Mouse (Mus musculus): ENCODE data around the gene Adra2b. TPM values are rescaled to one million over a fixed set of nuclear protein-coding genes. Genes with fewer than 3 reads are reported as not detected.

The Adra2b gene
- total RNA-seq, 1 experiment = 1.5 TPM

- in situ Hi-C loops (cut with MboI; ENCODE audit: low sequenced_read_pairs in 2 of 2, unreplicated experiment in 2 of 2) = no loop called here
Measured at GRCm38 (mm10) chr2:127372082-127372481, 9.1 kb downstream of the Adra2b start.

GRCm38 (mm10) chr2:127374131-127374530 lies 11.1 kb downstream of the Adra2b start:
- no peak overlapping the region for H3K9ac ChIP-seq (ENCODE audit: insufficient read depth, low read depth, low read length, poor library complexity, severe bottlenecking)
- in situ Hi-C loops (cut with MboI; ENCODE audit: low sequenced_read_pairs in 2 of 2, unreplicated experiment in 2 of 2) = no loop called here
- no peaks in the 10 kb centered on the region for H3K9me3 ChIP-seq (ENCODE audit: control insufficient read depth, insufficient read depth, low read depth, low read length)
- peaks cover 0 to 4% of the 10 kb centered on the region in 2 experiments; a peak in 1 of 4 replicates for H3K4me1 ChIP-seq (ENCODE audit: control insufficient read depth in 2 of 2, insufficient read depth in 2 of 2, low read length in 2 of 2, poor library complexity in 1 of 2)
- DNase-seq (ENCODE audit: low read depth, low spot score) = no peak
- no peak overlapping the region for H3K27ac ChIP-seq (ENCODE audit: insufficient read depth, low read depth, low read length, poor library complexity, severe bottlenecking)
- TF ChIP-seq ZC3H11A (IDR thresholded peaks at IDR 0.05; ENCODE audit: borderline replicate concordance, low read depth, low read length) (no peak), ZNF384 (IDR thresholded peaks at IDR 0.05; ENCODE audit: low read depth, low read length) (no peak), CHD2 (IDR thresholded peaks at IDR 0.05; ENCODE audit: low read depth, low read length) (no peak)
- no peak overlapping the region for H3K4me3 ChIP-seq (ENCODE audit: insufficient read depth in 1 of 2, low read depth in 1 of 2, low read length in 2 of 2, poor library complexity in 1 of 2, severe bottlenecking in 1 of 2)
- no peaks in the 10 kb centered on the region for H3K36me3 ChIP-seq (ENCODE audit: control insufficient read depth, insufficient read depth, low read length, poor library complexity, severe bottlenecking)

More at GRCm38 (mm10) chr2:127372082-127372481, 9.1 kb downstream of the Adra2b start:
- H3K4me1 ChIP-seq (ENCODE audit: control insufficient read depth in 2 of 2, insufficient read depth in 2 of 2, low read length in 2 of 2, poor library complexity in 1 of 2) = peaks cover 0 to 4% of the 10 kb centered on the region in 2 experiments; a peak in 1 of 4 replicates
- no peaks in the 10 kb centered on the region for H3K9me3 ChIP-seq (ENCODE audit: control insufficient read depth, insufficient read depth, low read depth, low read length)
- H3K27ac ChIP-seq (ENCODE audit: insufficient read depth, low read depth, low read length, poor library complexity, severe bottlenecking) = no peak overlapping the region
- no peak for DNase-seq (ENCODE audit: low read depth, low spot score)
- TF ChIP-seq MAFK (IDR thresholded peaks at IDR 0.05; ENCODE audit: insufficient read depth, low read depth, low read length) = no peak
- no peak for TF ChIP-seq HCFC1 (IDR thresholded peaks at IDR 0.05; ENCODE audit: borderline replicate concordance, insufficient read depth, low read length)
- TF ChIP-seq ZC3H11A (IDR thresholded peaks at IDR 0.05; ENCODE audit: borderline replicate concordance, low read depth, low read length) = no peak
- no peak for TF ChIP-seq CHD2 (IDR thresholded peaks at IDR 0.05; ENCODE audit: low read depth, low read length)
- no peak for TF ChIP-seq ZNF384 (IDR thresholded peaks at IDR 0.05; ENCODE audit: low read depth, low read length)
- no peak overlapping the region for H3K4me3 ChIP-seq (ENCODE audit: insufficient read depth in 1 of 2, low read depth in 1 of 2, low read length in 2 of 2, poor library complexity in 1 of 2, severe bottlenecking in 1 of 2)
- no peaks in the 10 kb centered on the region for H3K36me3 ChIP-seq (ENCODE audit: control insufficient read depth, insufficient read depth, low read length, poor library complexity, severe bottlenecking)
- H3K9ac ChIP-seq (ENCODE audit: insufficient read depth, low read depth, low read length, poor library complexity, severe bottlenecking) = no peak overlapping the region

GRCm38 (mm10) chr2:127375087-127375486 lies 12.1 kb downstream of the Adra2b start:
- in situ Hi-C loops (cut with MboI; ENCODE audit: low sequenced_read_pairs in 2 of 2, unreplicated experiment in 2 of 2) = no loop called here
- no peak overlapping the region for H3K27ac ChIP-seq (ENCODE audit: insufficient read depth, low read depth, low read length, poor library complexity, severe bottlenecking)
- TF ChIP-seq CHD2 (IDR thresholded peaks at IDR 0.05; ENCODE audit: low read depth, low read length) = no peak
- no peak for TF ChIP-seq ZNF384 (IDR thresholded peaks at IDR 0.05; ENCODE audit: low read depth, low read length)
- no peak for TF ChIP-seq HCFC1 (IDR thresholded peaks at IDR 0.05; ENCODE audit: borderline replicate concordance, insufficient read depth, low read length)
- no peak for TF ChIP-seq ZC3H11A (IDR thresholded peaks at IDR 0.05; ENCODE audit: borderline replicate concordance, low read depth, low read length)
- TF ChIP-seq MAFK (IDR thresholded peaks at IDR 0.05; ENCODE audit: insufficient read depth, low read depth, low read length) = no peak

DNA sequence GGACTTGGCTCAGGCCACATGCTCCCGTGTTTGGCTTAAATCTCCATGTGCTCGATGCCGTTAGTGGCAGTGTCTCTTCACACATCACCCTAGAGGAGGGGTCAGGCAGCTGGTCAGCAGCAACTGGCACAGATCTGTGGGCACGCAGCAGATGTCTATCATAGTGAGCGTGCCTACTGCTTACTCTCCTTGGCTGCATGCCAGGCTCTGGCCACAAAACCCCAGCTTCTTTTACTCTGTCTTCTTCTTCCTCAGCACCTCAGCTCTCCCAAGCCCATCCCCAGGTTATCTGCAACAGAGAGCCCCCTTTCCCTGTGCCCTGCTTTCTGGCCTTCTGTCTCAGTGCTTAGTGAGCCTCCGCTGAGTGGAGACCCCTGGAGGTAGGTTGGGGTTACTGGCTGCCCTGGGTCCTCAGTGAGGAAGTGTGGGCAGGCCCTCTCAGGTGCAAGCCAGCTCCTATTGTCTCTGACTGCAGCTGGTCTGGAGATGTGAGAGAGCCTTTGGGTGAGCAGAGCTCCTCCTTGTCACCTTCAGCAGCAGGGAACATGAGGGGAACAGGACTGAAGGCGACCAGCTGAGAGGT lies 12.8 kb downstream of the Adra2b start:
- Histone ChIP-seq H3K4me3 (ENCODE audit: insufficient read depth in 1 of 2, low read depth in 1 of 2, low read length in 2 of 2, poor library complexity in 1 of 2, severe bottlenecking in 1 of 2) (no peak overlapping the region), H3K27ac (ENCODE audit: insufficient read depth, low read depth, low read length, poor library complexity, severe bottlenecking) (no peak overlapping the region), H3K9ac (ENCODE audit: insufficient read depth, low read depth, low read length, poor library complexity, severe bottlenecking) (no peak overlapping the region), H3K4me1 (ENCODE audit: control insufficient read depth in 2 of 2, insufficient read depth in 2 of 2, low read length in 2 of 2, poor library complexity in 1 of 2) (peaks cover 0 to 4% of the 10 kb centered on the region in 2 experiments; a peak in 1 of 4 replicates), H3K9me3 (ENCODE audit: control insufficient read depth, insufficient read depth, low read depth, low read length) (no peaks in the 10 kb centered on the region), H3K36me3 (ENCODE audit: control insufficient read depth, insufficient read depth, low read length, poor library complexity, severe bottlenecking) (no peaks in the 10 kb centered on the region)
- in situ Hi-C loops (cut with MboI; ENCODE audit: low sequenced_read_pairs in 2 of 2, unreplicated experiment in 2 of 2) = no loop called here
- TF ChIP-seq MAFK (IDR thresholded peaks at IDR 0.05; ENCODE audit: insufficient read depth, low read depth, low read length) = no peak
- TF ChIP-seq CHD2 (IDR thresholded peaks at IDR 0.05; ENCODE audit: low read depth, low read length) = no peak
- no peak for TF ChIP-seq ZC3H11A (IDR thresholded peaks at IDR 0.05; ENCODE audit: borderline replicate concordance, low read depth, low read length)
- no peak for TF ChIP-seq ZNF384 (IDR thresholded peaks at IDR 0.05; ENCODE audit: low read depth, low read length)
- no peak for TF ChIP-seq HCFC1 (IDR thresholded peaks at IDR 0.05; ENCODE audit: borderline replicate concordance, insufficient read depth, low read length)
- DNase-seq (ENCODE audit: low read depth, low spot score) = peak; percentile 20

More at GRCm38 (mm10) chr2:127375087-127375486, 12.1 kb downstream of the Adra2b start:
- no peak overlapping the region for H3K9ac ChIP-seq (ENCODE audit: insufficient read depth, low read depth, low read length, poor library complexity, severe bottlenecking)
- no peaks in the 10 kb centered on the region for H3K36me3 ChIP-seq (ENCODE audit: control insufficient read depth, insufficient read depth, low read length, poor library complexity, severe bottlenecking)
- DNase-seq (ENCODE audit: low read depth, low spot score) = no peak
- no peak overlapping the region for H3K4me3 ChIP-seq (ENCODE audit: insufficient read depth in 1 of 2, low read depth in 1 of 2, low read length in 2 of 2, poor library complexity in 1 of 2, severe bottlenecking in 1 of 2)
- H3K9me3 ChIP-seq (ENCODE audit: control insufficient read depth, insufficient read depth, low read depth, low read length) = no peaks in the 10 kb centered on the region
- peaks cover 0 to 4% of the 10 kb centered on the region in 2 experiments; a peak in 1 of 4 replicates for H3K4me1 ChIP-seq (ENCODE audit: control insufficient read depth in 2 of 2, insufficient read depth in 2 of 2, low read length in 2 of 2, poor library complexity in 1 of 2)
